Mouse (Mus musculus): ENCODE results near the gene Ptpdc1.

DNA sequence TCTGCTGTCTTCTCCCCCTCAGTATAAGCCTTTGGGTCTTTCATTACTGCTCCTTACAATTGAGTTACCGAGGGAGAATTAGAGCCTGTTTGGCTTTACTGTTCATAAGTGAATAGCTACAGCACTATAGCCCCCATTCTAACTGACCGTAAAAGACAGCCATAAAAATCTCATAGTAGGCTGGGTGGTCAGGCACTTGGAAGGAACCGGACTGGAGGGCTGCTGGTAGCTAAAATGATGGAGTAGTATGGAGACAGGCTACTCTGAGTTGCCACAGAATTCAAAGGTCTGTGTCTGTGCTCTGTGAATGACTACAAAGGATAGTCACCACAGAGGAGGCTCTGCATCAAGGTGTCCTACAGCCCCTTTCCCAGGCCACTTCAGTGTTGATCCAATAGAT is 18.5 kb upstream of the Ptpdc1 start:
- TF ChIP-seq POLR2A (IDR thresholded peaks at IDR 0.05; ENCODE audit: borderline replicate concordance, insufficient read depth, low read length): no peak
- TF ChIP-seq CTCF (IDR thresholded peaks at IDR 0.05; ENCODE audit: borderline replicate concordance, insufficient read depth, low read depth, low read length): no peak

All from cerebellum, adult 2 months (tissue).